Mouse (Mus musculus) frontal cortex, adult (tissue): ENCODE data around the gene Flnc.

Experiments
- ATAC-seq: cut with Nextera tagmentation; 2 replicates; pipeline ENCODE4 v1.9.2; 2017; ENCODE audit warnings: mild to moderate bottlenecking, moderate library complexity, mixed read lengths; ENCODE audit not compliant: low TSS enrichment

The Flnc gene

GRCm38 (mm10) chr6:29431473-29431872 is 1.6 kb upstream of the Flnc start:
- no peak for ATAC-seq

- ATAC-seq, result no peak
Measured at GRCm38 (mm10) chr6:29432156-29432555, 900 bp upstream of the Flnc start.

- no peak for ATAC-seq
Measured at GRCm38 (mm10) chr6:29432676-29433037, 399 bp upstream of the Flnc start.

GRCm38 (mm10) chr6:29433804-29434795 is 1.0 kb downstream of the Flnc start:
- ATAC-seq, result no peak

GRCm38 (mm10) chr6:29434911-29435691 is 2.0 kb downstream of the Flnc start:
- no peak for ATAC-seq

GRCm38 (mm10) chr6:29435940-29436451 is 2.9 kb downstream of the Flnc start:
- ATAC-seq, result no peak

GRCm38 (mm10) chr6:29436461-29436934 is 3.4 kb downstream of the Flnc start:
- ATAC-seq, result no peak

GRCm38 (mm10) chr6:29439251-29439650 is 6.2 kb downstream of the Flnc start:
- peak; percentile 38; the same call in 1 of the 2 replicates for ATAC-seq

GRCm38 (mm10) chr6:29439789-29440188 is 6.7 kb downstream of the Flnc start:
- ATAC-seq, result no peak

GRCm38 (mm10) chr6:29444773-29445172 is 11.7 kb downstream of the Flnc start:
- ATAC-seq, result peak; percentile 65

- ATAC-seq, result no peak
Measured at GRCm38 (mm10) chr6:29445354-29445753, 12.3 kb downstream of the Flnc start.

GRCm38 (mm10) chr6:29449858-29450257 is 16.8 kb downstream of the Flnc start:
- no peak for ATAC-seq

GRCm38 (mm10) chr6:29450667-29451066 is 17.6 kb downstream of the Flnc start:
- ATAC-seq, result no peak

- no peak for ATAC-seq
Measured at GRCm38 (mm10) chr6:29461502-29461901, 28.4 kb downstream of the Flnc start.

GRCm38 (mm10) chr6:29463388-29463787 is 30.3 kb downstream of the Flnc start:
- no peak for ATAC-seq

GRCm38 (mm10) chr6:29467583-29468354 is 34.7 kb downstream of the Flnc start, which contains the start of gene Atp6v1f:
Gene Atp6v1f (plus strand): TSS chr6:29467718.
- ATAC-seq, result peak; percentile 96

- no peak for ATAC-seq
Measured at GRCm38 (mm10) chr6:29468851-29469250, 35.8 kb downstream of the Flnc start.

GRCm38 (mm10) chr6:29471137-29471536 is 38.1 kb downstream of the Flnc start, which contains the start of gene Atp6v1fnb:
Gene Atp6v1fnb (plus strand): TSS chr6:29471437.
- ATAC-seq, result no peak

GRCm38 (mm10) chr6:29473941-29474691 is 41.1 kb downstream of the Flnc start:
- ATAC-seq, result peak; percentile 97

GRCm38 (mm10) chr6:29474736-29475135 is 41.7 kb downstream of the Flnc start:
- ATAC-seq, result no peak

GRCm38 (mm10) chr6:29482691-29483090 is 49.6 kb downstream of the Flnc start:
- ATAC-seq, result no peak
